Mouse (Mus musculus) bone marrow macrophage, adult 2 months (primary cell): ENCODE data around the gene Hsd17b14.

Experiments
- CTCF ChIP-seq: IDR thresholded peaks from 2 replicates; pipeline ENCODE4 v1.5.1; 2012; ENCODE audit warnings: low read depth, mild to moderate bottlenecking, low read length, moderate library complexity
- POLR2A ChIP-seq: IDR thresholded peaks from 2 replicates; pipeline ENCODE4 v1.6.1; 2012; ENCODE audit warnings: mild to moderate bottlenecking, low read depth, low read length, borderline replicate concordance

GRCm38 (mm10) chr7:45509181-45509882 lies 45.4 kb upstream of the Hsd17b14 start:
- TF ChIP-seq POLR2A (no peak), CTCF (no peak)
